Mouse (Mus musculus) T-cell, adult 2 months (primary cell): ENCODE measurements around the gene Slc39a8.

ENCODE experiments used
- DNase-seq: peaks from one replicate; pipeline ENCODE4 v3.0.0; 2022; ENCODE audit warnings: low spot score

The Slc39a8 gene

DNA sequence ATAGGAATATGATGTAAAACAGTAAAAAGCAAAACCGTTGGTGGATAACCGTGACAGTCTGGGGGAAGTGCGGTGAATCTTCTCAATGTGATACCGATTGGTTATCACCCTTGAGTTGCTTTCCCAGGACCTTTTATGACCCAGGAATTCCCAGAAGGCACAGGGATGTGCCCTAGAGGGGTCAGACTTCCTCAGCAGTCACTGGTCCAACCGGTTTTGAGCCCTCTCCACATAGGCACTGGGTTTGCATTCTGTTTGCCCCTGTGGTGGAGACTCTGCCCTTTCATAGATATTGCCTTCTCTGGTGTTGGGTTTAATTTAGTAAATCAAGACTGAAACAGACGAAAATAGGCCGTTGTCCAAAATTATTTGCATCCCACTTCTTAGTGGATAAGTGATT, 20.8 kb downstream of the Slc39a8 start:
- DNase-seq, result no peak

DNA sequence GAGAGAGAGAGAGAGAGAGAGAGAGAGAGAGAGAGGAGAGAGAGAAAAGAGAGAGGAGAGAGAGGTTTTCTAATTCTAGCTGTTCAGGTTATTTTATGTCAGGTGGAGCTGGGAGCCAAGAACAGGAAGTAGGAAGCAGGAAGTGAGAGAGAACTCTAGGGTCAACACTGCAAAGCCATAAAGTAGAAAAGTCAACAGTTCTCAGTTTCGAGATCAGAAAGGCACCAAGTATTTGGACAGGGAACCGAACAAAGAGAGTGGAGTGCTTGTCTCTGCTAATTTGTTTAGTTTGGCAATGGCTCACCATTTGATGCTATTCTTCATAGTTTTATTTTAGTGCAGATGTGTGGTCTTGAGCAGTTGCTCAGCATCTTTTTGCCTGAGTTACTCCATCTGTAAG, 26.5 kb downstream of the Slc39a8 start:
- DNase-seq, result no peak

DNA sequence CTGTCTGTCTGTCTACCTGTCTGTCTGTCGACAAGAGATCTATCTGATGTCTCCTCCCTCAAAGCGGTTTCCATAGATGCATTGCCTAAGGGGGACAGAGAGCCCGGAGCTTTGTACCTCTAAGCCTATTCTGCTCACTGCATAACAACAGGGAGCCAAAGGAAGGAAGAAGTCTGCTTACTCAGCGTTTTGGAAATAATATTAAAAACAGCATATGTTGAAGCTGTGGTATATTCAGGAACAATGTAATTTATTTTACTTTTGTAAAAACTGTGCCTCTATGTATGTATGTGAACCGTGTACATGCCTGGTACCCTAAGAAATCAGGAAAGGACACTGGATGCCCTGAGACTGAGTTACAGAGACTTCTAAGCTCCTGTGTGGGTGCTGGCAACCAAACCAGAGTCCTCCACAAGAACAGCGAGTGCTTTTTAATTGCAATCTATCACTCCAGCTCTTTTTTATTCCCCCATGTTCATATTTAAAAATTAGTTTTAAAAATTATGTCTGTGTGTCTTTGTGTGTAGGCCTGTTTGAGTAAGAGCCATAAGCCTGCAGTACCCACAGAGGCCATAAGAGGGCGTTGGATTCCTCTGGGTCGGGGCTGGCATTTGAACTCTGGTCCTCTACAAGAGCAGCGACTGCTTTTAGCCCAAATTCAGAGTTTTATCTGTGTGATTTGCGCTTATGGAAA, 28.7 kb downstream of the Slc39a8 start:
- no peak for DNase-seq

DNA sequence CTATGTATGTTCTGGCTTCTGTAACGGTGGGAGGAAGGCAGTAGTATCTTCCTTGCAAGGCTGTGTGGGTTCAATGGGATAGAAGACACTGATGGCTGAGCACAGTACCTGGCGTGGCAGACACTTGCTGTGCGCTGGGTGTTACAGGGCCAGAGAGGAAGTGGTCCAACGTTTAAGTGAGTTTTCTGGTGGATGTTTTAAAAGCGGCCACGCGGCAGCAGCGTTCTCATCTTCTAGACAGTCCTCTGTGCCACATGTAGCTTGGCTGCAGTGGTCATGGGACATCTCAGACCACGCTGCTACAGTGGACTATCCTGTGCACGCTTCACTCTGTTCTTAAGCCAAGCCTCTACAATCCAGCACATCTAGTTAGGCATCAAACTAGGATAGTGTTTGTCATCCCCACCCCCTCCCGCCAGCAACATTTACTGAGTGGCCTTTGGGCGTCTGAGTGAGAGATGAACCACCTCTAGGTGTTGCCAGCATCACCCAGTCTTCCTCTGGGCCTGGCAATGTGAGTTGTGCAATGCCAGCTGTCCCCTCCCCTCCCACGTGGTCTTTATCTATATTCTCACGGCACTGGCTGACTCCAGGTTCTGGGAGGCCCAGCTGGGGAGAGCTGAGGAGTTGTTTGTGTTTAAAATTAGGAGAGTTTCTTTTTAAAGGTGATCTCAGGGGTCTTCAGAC, 29.4 kb downstream of the Slc39a8 start:
- no peak for DNase-seq

DNA sequence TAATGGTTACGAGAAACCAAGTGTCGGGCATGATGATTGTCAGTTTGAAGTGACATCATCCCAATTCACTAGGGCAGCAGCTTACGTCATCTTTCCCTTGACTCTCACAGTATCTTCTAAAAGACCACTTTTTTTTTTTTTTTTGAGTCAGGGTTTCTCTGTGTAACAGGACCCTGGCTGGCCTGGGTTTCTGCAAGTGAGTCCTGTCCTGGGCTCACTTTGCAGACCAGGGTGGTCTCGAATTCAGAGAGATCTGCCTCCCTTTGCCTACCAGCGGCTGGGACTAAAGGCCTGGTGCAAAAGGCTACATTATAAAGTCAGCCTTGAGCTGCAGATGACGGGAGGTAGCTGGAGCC, 29.9 kb downstream of the Slc39a8 start:
- DNase-seq, result no peak

DNA sequence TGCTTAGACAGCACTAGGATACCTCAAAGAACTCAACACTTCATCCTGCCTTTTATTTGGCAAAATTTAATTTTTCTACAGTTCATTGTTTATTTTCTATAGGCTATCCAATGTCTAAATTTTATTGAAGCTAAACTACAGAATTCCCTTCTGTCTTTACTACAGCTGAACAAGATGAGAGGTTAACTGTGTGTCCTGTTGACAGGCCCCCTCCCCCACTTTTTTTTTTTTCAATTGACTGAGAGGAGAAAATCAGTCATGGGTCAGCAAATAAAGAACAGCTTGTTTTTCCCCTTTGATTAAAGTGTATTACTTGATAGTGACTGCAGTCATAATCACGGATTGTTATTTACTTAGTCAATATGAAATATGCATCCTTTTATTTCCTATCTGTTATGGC, 31.2 kb downstream of the Slc39a8 start:
- DNase-seq, result no peak

DNA sequence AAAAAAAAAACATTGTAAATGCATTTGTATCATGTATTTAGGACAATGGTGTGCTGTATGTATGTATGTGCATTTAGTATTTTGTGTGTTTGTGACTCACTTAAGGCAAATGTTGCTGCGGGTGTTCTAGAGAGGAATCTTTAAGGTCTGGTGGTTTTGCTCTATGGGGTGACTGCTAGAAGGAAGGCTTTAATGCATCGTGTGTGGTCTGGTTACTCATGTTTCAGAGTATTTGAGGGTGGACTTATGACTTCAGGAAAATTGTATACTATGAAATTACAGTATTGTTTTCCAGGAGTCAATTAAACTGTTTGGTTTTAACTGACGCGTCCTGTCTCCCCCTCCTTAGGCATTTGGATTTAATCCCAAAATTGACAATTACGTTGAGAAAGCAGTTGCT, 32.1 kb downstream of the Slc39a8 start:
- no peak for DNase-seq

DNA sequence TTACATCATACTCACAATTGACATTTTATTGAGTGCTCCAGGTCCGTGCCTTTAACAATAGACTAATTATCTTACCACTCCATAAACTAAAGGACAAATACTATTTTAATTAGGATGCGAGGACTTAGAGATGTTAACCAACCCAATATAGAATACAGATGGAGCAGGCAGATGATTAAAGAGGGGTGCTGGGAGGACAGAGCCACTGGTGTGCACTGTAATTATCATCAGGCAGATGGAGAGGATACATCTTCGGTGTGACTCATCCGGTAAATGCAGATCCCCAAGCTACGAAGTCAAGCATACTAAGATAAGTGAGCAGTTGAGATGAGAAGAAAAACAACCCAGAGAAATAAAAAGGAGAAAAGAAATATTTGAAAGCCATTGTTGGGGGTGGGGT, 34.4 kb downstream of the Slc39a8 start:
- DNase-seq, result no peak

DNA sequence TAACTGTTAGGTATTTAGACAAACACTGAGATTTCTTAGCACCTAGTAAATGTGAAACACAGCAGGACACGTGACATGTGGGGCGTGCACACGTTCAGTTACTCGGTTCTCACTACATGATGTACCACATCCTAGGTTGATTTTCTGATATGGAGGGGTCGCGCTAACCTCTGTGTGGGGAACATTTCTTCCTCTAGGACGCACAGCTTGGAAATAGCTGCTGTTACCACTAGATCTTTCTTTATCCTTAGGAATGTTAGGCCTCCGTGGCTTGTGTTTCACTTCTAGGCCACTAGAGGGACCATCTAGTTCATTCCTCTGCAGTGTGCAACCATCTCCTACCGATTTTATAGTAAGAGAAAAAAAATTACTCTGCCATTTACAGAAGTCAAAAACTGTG, 37.7 kb downstream of the Slc39a8 start:
- DNase-seq, result no peak

DNA sequence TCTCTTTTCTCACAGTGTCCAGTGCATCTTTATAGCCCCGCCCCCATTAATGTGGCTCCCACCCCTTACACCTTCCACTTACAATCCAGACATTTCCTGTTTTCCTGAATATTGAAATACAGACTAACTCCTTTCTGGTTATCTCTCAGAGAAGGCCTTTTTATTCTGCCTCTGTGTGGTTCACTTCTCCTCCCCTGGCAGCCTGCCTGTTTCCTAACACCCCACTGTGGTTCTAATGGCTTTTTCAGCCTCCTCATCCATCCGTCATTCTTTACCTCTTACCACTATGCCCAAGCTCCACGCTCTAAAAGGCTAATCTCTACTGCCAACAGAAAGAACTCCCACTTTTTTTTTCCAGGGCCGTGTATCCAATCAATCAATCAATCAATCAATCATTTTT, 44.0 kb downstream of the Slc39a8 start:
- no peak for DNase-seq

DNA sequence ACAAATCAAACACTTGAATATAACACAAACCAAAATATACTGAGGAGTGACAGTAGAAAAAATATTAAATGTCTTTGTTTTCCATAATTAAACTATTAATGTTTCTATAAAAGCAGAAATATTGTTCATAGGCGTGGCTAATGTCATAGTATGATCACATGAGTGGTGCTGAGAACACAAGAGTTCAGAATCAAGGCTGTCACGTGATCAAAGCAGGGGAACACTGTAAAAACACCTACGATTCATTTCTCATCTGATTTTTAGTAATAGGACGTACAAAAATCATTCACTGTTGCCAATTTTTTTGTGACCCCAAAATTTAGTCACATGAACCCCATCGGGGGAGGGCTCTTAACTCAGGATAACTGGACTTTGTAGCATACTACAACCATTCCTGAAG, 47.2 kb downstream of the Slc39a8 start:
- DNase-seq, result no peak

DNA sequence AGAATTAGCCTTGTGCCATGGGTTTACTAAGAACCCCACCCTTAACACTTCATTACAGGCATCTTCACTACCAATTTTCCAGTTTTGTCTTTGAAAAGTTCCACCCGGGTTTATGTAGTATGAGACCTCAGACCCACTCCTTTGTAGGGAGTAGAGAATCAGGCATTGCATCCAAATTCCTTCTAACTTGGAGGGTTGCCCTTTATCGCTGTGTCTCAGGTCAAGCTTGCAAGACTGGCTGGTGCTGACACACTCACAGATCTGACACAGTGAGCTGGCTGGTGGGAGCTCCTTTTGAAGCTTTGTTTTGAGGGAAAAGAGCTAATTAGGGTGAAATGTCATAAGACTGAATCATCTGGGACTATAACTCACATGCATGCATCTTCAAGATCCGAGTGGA, 48.5 kb downstream of the Slc39a8 start:
- no peak for DNase-seq

DNA sequence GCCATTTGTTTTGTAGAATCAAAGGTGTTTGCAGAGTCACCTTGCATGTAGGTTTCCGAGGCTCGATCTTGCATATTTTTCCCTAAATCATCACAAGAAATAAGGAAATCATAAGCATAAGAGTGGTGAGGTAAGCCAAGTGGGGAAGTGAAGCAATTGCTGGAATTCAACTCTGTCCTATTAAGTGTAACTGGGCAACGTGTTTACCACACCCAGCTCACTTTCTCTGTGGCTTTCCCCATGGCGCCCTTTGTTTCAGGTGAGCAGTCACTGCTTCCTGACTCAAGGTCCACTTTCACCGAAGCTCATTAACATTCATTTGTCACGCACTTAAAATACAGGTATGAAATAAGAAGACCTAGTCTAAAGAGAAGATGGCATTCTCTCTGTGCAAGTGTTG, 53.0 kb downstream of the Slc39a8 start:
- DNase-seq, result no peak

DNA sequence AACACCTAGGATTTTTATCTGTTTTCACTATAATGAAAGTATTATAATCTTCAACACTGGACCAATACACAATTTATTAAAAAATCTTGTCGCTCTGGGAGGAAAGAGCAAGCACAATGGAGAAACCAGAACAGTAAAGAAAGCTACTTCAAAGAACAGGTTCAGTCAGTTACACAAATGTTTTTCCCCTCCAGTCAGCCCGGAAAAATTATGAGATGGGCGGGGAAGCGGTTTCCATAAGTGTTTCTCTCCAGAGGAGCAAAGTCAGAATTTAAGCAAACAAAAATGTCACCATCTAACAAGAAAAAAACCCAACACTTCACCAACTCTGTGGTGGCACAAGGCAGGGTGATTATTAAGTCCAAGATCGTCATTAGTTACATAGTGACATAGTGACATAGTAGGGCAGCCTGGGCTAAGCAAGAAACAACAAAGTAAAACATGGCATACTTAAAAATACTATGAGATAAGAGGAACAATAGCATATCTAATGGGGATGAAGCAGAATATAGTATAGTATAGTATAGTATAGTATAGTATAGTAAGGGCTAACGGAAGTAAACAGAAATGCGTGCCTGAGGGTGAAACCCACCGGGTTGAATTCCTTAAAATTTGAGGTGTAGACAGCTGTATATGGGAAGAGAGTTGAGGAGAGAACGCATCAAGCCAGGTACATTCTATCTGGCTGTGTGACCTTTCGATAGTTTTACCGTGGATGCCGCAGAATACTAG, 61.0 kb downstream of the Slc39a8 start:
- no peak for DNase-seq

DNA sequence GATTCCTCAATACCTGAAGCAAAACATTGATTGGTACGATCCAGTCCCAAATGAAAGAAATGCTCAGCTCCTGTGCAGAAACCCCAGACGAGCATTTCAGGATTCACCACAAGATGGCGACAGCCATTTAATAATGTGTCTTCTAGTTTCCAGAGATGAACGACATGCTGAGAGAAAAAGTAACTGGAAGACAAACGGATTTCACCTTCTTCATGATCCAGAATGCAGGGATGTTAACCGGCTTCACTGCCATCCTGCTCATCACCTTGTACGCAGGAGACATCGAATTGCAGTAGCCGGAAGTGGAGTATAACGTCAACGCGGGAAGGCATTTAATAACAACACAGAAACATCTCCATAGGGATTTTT, 61.6 kb downstream of the Slc39a8 start:
- peak; percentile 15 for DNase-seq

DNA sequence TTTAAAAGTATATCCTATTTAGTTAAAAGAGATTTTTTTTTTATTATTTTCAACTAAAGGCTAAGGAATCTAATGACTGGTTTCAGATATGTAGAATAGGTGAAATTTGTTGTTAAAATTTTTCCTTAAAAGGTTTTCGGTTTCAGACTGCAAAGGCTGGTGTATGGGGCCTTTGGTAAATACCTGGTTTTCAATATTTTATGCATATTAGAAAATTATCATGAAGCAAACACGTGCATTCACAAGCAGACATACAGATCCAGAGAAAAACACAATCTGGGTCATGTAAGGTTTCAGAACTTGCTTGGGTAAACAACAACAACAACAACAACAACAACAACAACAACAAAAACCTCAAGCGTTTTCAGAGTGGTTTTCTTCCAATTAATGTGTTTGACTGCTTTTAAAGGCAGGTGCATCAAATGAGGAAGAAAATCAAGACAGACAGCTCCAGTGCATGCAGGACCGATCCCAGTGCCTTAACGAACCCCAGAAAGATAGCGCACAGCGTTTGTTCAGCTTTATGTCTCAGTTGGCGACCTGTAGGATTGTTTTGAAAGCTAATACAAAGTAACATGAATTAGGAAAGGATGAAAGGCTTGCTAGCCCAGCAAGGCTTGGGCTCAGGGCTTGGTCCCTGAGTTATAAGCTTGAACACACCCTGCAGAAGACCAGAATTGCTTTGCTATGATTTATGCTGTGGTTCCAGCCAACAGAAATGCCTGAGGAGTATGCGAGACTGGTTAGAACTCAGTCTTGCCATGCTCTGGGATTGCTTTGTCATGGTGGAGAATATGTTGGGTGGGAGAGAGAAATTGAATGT, 62.2 kb downstream of the Slc39a8 start:
- no peak for DNase-seq

DNA sequence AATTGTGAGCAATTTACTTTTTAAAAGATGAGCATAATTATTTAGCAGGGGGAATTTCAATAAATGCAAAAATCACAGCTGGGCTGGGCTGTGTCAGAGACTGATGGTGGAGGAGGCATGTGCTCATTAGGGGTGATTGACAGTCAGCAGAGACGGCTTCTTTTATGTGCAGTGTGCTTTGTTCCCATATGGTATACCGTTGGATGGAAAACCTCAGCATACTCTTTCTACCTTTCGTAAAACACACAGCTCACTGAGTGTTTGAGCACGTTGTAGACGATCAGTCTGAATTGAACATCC, 62.7 kb downstream of the Slc39a8 start:
- DNase-seq, result no peak

DNA sequence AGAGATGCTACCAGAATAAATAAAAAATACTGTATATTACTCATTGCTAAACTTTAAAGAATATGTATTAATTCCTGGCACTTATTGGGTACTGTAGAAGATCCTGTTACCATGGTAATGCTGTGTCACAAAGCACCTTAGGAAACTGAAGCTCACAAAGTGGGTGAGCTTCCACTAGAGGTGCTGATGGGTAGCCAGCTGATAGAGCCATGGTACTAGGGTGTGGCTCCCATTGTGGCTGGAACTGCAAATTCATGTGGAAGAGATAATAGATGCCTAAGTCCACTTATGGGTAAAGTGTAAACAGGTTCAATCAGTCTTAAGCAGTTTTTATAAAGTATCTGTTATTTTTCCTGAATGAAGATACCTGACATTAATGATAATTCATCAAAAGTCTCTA, 64.3 kb downstream of the Slc39a8 start:
- no peak for DNase-seq

DNA sequence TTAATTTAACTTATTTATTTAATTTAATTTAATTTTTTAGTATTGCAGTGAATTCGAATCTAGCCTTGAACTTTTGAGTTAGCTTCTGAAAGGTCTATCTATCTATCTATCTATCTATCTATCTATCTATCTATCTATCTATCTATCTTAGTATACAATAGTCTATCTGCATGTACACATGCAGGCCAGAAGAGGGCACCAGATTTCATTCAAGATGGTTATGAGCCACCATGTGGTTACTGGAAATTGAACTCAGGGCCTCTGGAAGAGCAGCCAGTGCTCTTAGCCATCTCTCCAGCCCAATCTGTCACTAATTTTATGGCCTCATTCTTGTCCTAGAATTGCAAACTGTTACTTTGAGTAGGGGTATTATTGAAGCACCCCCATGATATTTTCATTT, 78.3 kb downstream of the Slc39a8 start:
- DNase-seq, result no peak

DNA sequence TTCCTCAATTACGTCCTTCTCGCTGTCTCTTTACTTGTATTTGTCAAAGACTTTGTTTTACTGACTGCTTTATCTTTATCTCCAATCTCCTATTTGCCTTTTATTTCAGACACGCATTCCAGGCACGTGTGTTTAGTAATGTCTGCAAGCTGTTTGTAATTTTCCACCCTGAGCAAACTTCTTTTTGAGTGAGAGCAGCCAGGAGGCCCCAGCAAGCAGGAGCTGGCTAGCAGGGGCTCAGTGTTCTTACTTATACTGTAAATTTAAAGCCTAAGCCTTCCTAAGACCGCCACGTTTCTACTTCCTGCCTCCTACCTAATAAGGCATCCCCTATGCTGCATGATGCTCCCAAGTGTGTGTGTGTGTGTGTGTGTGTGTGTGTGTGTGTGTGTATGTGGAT, 79.8 kb downstream of the Slc39a8 start:
- DNase-seq, result no peak

DNA sequence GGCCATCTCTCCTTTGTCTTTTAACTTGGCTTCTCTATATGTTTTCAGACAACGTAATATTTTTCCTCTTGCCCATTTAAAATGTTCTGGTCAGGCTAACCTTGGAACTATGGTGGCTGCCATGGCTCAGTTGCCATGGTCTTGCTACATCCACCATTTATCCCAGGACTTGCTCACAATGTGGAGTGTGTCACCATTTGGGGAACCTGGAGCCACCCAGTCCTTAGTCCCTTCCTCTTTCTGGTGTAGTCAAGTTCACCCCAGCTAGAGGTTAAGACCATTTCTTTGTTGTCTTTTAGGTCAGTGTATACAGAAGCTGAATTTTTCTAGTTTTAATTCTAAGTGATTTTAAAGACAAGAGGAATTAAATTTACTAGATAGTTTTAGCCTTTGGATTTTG, 80.7 kb downstream of the Slc39a8 start:
- no peak for DNase-seq

DNA sequence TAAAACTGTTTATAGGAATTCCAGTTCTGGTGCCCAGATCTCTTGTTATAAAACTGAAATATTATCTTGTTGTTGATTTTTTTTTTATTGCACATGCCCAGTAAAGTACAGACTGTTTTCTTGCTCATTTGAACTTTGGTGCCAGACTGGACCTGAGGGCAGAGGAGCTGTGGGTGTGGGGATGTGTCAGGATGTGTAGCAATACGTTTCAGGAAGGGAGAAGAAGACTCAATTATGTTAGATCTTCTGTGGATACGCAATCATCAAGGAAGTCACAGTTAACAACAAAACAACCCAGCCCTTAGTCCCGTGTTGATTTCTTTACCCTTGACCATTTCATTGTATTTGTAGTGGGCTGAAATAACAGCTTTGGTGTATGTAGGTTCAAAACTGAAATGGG, 81.9 kb downstream of the Slc39a8 start:
- DNase-seq, result no peak

DNA sequence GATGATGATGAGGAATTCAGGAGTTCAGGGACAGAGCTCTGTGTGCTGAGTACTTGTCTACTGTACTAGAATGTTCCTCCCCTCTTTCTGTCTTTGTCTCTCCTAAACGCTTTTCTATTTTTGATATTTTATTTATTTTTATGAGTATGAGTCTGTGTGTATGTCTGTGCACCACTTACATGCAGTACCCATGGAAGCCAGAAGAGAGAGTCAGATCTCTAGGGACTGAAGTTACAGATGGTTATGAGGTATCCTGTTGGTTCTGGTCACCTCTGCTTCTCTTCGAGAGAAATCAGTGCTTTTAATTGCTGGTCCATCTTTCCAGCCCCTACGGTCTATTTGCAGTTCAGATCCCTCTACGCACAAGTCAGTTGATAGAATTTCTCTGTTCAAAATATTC, 90.9 kb downstream of the Slc39a8 start:
- no peak for DNase-seq
